Mouse (Mus musculus) heart, adult 11 months (tissue): Measurements from ENCODE around the gene Olfr615.
"Not testable (repeated sequence)": the region's sequence is repeated elsewhere in the genome, so short reads cannot be mapped to it uniquely, and the experiment has no call there.

Source experiments
- DNase-seq: peaks from one replicate; pipeline ENCODE4 v3.0.0; 2022

The Olfr615 gene

GRCm38 (mm10) chr7:103555779-103556178, at the start of gene Olfr615:
Olfr615 (plus strand) TSS chr7:103556079.
- no peak for DNase-seq

GRCm38 (mm10) chr7:103512022-103512421, 43.9 kb upstream of the Olfr615 start, which contains the start of gene Olfr610:
Olfr610 (minus strand) TSS chr7:103512122.
- DNase-seq = no peak

- DNase-seq = not testable (repeated sequence)
These were observed 35.1 kb upstream of the Olfr615 start, which contains the start of gene Olfr611 for GRCm38 (mm10) chr7:103520746-103521145. Olfr611 (minus strand) TSS chr7:103520846.

- not testable (repeated sequence) for DNase-seq
These were observed 13.3 kb upstream of the Olfr615 start, which contains the start of gene Olfr612 for GRCm38 (mm10) chr7:103542617-103543016. Olfr612 (minus strand) TSS chr7:103542717.

GRCm38 (mm10) chr7:103547774-103548173, 8.1 kb upstream of the Olfr615 start, which contains the start of gene Olfr613:
Olfr613 (plus strand) TSS chr7:103548074.
- no peak for DNase-seq

GRCm38 (mm10) chr7:103569043-103569442, 13.2 kb downstream of the Olfr615 start, which contains the start of gene Olfr616:
Olfr616 (minus strand) TSS chr7:103569143.
- no peak for DNase-seq

GRCm38 (mm10) chr7:103572761-103573160, 16.9 kb downstream of the Olfr615 start, which contains the start of gene Olfr617:
Olfr617 (plus strand) TSS chr7:103573061.
- DNase-seq = no peak

GRCm38 (mm10) chr7:103589803-103590202, 33.9 kb downstream of the Olfr615 start, which contains the start of gene Olfr618:
Olfr618 (plus strand) TSS chr7:103590103.
- no peak for DNase-seq

- no peak for DNase-seq
These were observed 44.4 kb downstream of the Olfr615 start, which contains the start of gene Olfr619 for GRCm38 (mm10) chr7:103600275-103600674. Olfr619 (plus strand) TSS chr7:103600575.

GRCm38 (mm10) chr7:103607425-103607824, 51.5 kb downstream of the Olfr615 start:
- no peak for DNase-seq

GRCm38 (mm10) chr7:103612434-103612833, 56.6 kb downstream of the Olfr615 start, which contains the start of gene Olfr620:
Olfr620 (minus strand) TSS chr7:103612534.
- no peak for DNase-seq
